Mouse (Mus musculus) kidney, embryonic 14.5 days (tissue): ENCODE results near the gene Madd. TPM values are rescaled to one million over a fixed set of nuclear protein-coding genes. Genes with fewer than 3 reads are reported as not detected.
"Not testable (repeated sequence)": the region's sequence is repeated elsewhere in the genome, so short reads cannot be mapped to it uniquely, and the experiment has no call there.

Experiments
- ATAC-seq: fragments of 200-750 bp; cut with Nextera tagmentation; 2 replicates; pipeline ENCODE4 v1.8.0; 2017; ENCODE audit warnings: moderate number of reproducible peaks, mild to moderate bottlenecking, moderate TSS enrichment, moderate library complexity; ENCODE audit not compliant: low FRiP score, low TSS enrichment
- H3K27ac ChIP-seq: fragments of 300-500 bp; sonication (generic); 2 replicates; pipeline ENCODE4 v1.5.1; 2014; ENCODE audit warnings: low read depth, mild to moderate bottlenecking, low read length, moderate library complexity, mixed read lengths
- H3K27me3 ChIP-seq: fragments of 300-500 bp; sonication (generic); 2 replicates; pipeline ENCODE4 v1.6.1; 2014; ENCODE audit warnings: mild to moderate bottlenecking, low read length; ENCODE audit not compliant: control insufficient read depth, insufficient read depth
- H3K36me3 ChIP-seq: fragments of 300-500 bp; sonication (generic); 2 replicates; pipeline ENCODE4 v1.6.1; 2014; ENCODE audit warnings: low read length, mixed read lengths; ENCODE audit not compliant: control insufficient read depth, insufficient read depth
- H3K4me1 ChIP-seq: fragments of 300-500 bp; sonication (generic); 2 replicates; pipeline ENCODE4 v1.6.1; 2014; ENCODE audit warnings: low read length, mixed read lengths; ENCODE audit not compliant: control insufficient read depth, insufficient read depth
- H3K4me2 ChIP-seq: fragments of 300-500 bp; sonication (generic); replicated peaks from 2 replicates; pipeline ENCODE4 v1.6.1; 2014; ENCODE audit warnings: low read depth, mild to moderate bottlenecking, low read length
- H3K4me3 ChIP-seq: fragments of 300-500 bp; sonication (generic); 2 replicates; pipeline ENCODE4 v1.5.1; 2014; ENCODE audit warnings: mild to moderate bottlenecking, low read length
- H3K9ac ChIP-seq: fragments of 300-500 bp; sonication (generic); 2 replicates; pipeline ENCODE4 v1.6.1; 2014; ENCODE audit warnings: low read depth, mild to moderate bottlenecking, low read length, moderate library complexity
- H3K9me3 ChIP-seq: fragments of 300-500 bp; sonication (generic); 2 replicates; pipeline ENCODE4 v1.6.1; 2016; ENCODE audit warnings: low read length; ENCODE audit not compliant: control insufficient read depth
- WGBS: fragments of 180-500 bp; shearing (Covaris S2); extraction: QIAGEN DNeasy Blood & Tissue Kit; methylation state at CpG from one replicate; pipeline ENCODE4 v1.1.7; 2014; 5-methylcytosine and 5-hydroxymethylcytosine counted together
- polyA plus RNA-seq: library from polyadenylated mRNA; unstranded; fragments of >200 nt; fragmentation: Nextera tagmentation; extraction: Ambion mirVana; gene quantifications from 2 replicates; pipeline ENCODE4 v1.2.1, GENCODE M21; 2014

Madd gene
- polyA plus RNA-seq, 1 experiment from 2014 or later, result 7.6 TPM

GRCm38 (mm10) chr2:91116842-91117241 lies 66.8 kb downstream of the Madd start:
- Histone ChIP-seq H3K9me3 (no peaks in the 10 kb centered on the region), H3K27me3 (no peaks in the 10 kb centered on the region), H3K27ac (no peak overlapping the region), H3K36me3 (no peaks in the 10 kb centered on the region), H3K4me3 (no peak overlapping the region), H3K9ac (no peak overlapping the region), H3K4me2 (no peak overlapping the region), H3K4me1 (no peaks in the 10 kb centered on the region)
- WGBS, result 74% methylated on average over 5 of the region's 5 CpGs
- ATAC-seq, result no peak

GRCm38 (mm10) chr2:91115578-91115970 lies 68.1 kb downstream of the Madd start:
- no peak for ATAC-seq
- Histone ChIP-seq H3K36me3 (no peaks in the 10 kb centered on the region), H3K4me1 (no peaks in the 10 kb centered on the region), H3K4me2 (peak overlapping the region; percentile 60), H3K27me3 (no peaks in the 10 kb centered on the region), H3K4me3 (peak overlapping the region; percentile 34), H3K27ac (no peak overlapping the region), H3K9me3 (no peaks in the 10 kb centered on the region), H3K9ac (peak overlapping the region; percentile 53)
- 38% methylated on average over 12 of the region's 12 CpGs for WGBS

- Histone ChIP-seq H3K27ac (no peak overlapping the region), H3K36me3 (no peaks in the 10 kb centered on the region), H3K4me3 (peak overlapping the region; percentile 34), H3K27me3 (no peaks in the 10 kb centered on the region), H3K4me2 (peak overlapping the region; percentile 60), H3K9ac (peak overlapping the region; percentile 53), H3K4me1 (no peaks in the 10 kb centered on the region), H3K9me3 (no peaks in the 10 kb centered on the region)
- ATAC-seq, result peak; percentile 81
- WGBS, result 13% methylated on average over 42 of the region's 42 CpGs
Measured at GRCm38 (mm10) chr2:91114781-91115577, 68.7 kb downstream of the Madd start.

GRCm38 (mm10) chr2:91113852-91114251 lies 69.8 kb downstream of the Madd start:
- Histone ChIP-seq H3K4me2 (no peak overlapping the region), H3K36me3 (no peaks in the 10 kb centered on the region), H3K9ac (no peak overlapping the region), H3K4me1 (no peaks in the 10 kb centered on the region), H3K4me3 (no peak overlapping the region), H3K9me3 (no peaks in the 10 kb centered on the region), H3K27ac (no peak overlapping the region), H3K27me3 (no peaks in the 10 kb centered on the region)
- 75% methylated on average over 6 of the region's 6 CpGs for WGBS
- ATAC-seq, result no peak

GRCm38 (mm10) chr2:91113334-91113733 lies 70.3 kb downstream of the Madd start:
- ATAC-seq, result no peak
- H3K4me3 ChIP-seq, result no peak overlapping the region
- H3K27ac ChIP-seq, result no peak overlapping the region
- H3K27me3 ChIP-seq, result no peaks in the 10 kb centered on the region
- H3K36me3 ChIP-seq, result no peaks in the 10 kb centered on the region
- H3K9ac ChIP-seq, result no peak overlapping the region
- H3K9me3 ChIP-seq, result no peaks in the 10 kb centered on the region
- 73% methylated on average over 10 of the region's 10 CpGs for WGBS
- H3K4me1 ChIP-seq, result no peaks in the 10 kb centered on the region
- H3K4me2 ChIP-seq, result no peak overlapping the region

GRCm38 (mm10) chr2:91112491-91112890 lies 71.1 kb downstream of the Madd start:
- no peaks in the 10 kb centered on the region for H3K27me3 ChIP-seq
- H3K27ac ChIP-seq, result no peak overlapping the region
- H3K36me3 ChIP-seq, result no peaks in the 10 kb centered on the region
- no peak overlapping the region for H3K4me2 ChIP-seq
- no peak overlapping the region for H3K4me3 ChIP-seq
- H3K4me1 ChIP-seq, result no peaks in the 10 kb centered on the region
- no peaks in the 10 kb centered on the region for H3K9me3 ChIP-seq
- WGBS, result 56% methylated on average over 4 of the region's 4 CpGs
- H3K9ac ChIP-seq, result no peak overlapping the region
- ATAC-seq, result no peak

GRCm38 (mm10) chr2:91111832-91112231 lies 71.8 kb downstream of the Madd start:
- not testable (repeated sequence) for H3K27me3 ChIP-seq, H3K36me3 ChIP-seq, H3K27ac ChIP-seq, H3K9ac ChIP-seq, ATAC-seq, H3K9me3 ChIP-seq, H3K4me1 ChIP-seq, H3K4me2 ChIP-seq, H3K4me3 ChIP-seq
- 91% methylated on average over 3 of the region's 3 CpGs for WGBS

- Histone ChIP-seq H3K9me3 (no peaks in the 10 kb centered on the region), H3K9ac (no peak overlapping the region), H3K4me1 (no peaks in the 10 kb centered on the region), H3K27ac (no peak overlapping the region), H3K36me3 (no peaks in the 10 kb centered on the region), H3K27me3 (no peaks in the 10 kb centered on the region), H3K4me3 (no peak overlapping the region), H3K4me2 (no peak overlapping the region)
- WGBS, result 70% methylated on average over 6 of the region's 6 CpGs
- no peak for ATAC-seq
Measured at GRCm38 (mm10) chr2:91110429-91110828, 73.2 kb downstream of the Madd start.

GRCm38 (mm10) chr2:91109807-91110385 lies 73.7 kb downstream of the Madd start:
- Histone ChIP-seq H3K27me3 (no peaks in the 10 kb centered on the region), H3K4me3 (no peak overlapping the region), H3K4me1 (no peaks in the 10 kb centered on the region), H3K36me3 (no peaks in the 10 kb centered on the region), H3K9me3 (no peaks in the 10 kb centered on the region), H3K4me2 (no peak overlapping the region), H3K27ac (no peak overlapping the region), H3K9ac (no peak overlapping the region)
- WGBS, result 92% methylated on average over 5 of the region's 5 CpGs
- no peak for ATAC-seq
